Mouse (Mus musculus): ENCODE measurements around the gene Clint1. TPM values are rescaled to one million over a fixed set of nuclear protein-coding genes. Genes with fewer than 3 reads are reported as not detected.
A peak's percentile ranks its signal among the peaks of the same experiment; 100 is the strongest.

Gene Clint1
- polyA plus RNA-seq, 1 experiment from 2014 or later: 100 TPM

GRCm38 (mm10) chr11:45817996-45818395 is 33.9 kb upstream of the Clint1 start:
- 32% methylated on average over 3 of the region's 3 CpGs for WGBS

GRCm38 (mm10) chr11:45820930-45821329 is 30.9 kb upstream of the Clint1 start:
- H3K27me3 ChIP-seq: no peaks in the 10 kb centered on the region
- H3K4me3 ChIP-seq: no peak overlapping the region
- WGBS: 94% methylated on average over 6 of the region's 6 CpGs
- no peak overlapping the region for H3K4me2 ChIP-seq (replicated peaks)
- H3K27ac ChIP-seq: no peak overlapping the region
- no peaks in the 10 kb centered on the region for H3K9me3 ChIP-seq
- no peak overlapping the region for H3K9ac ChIP-seq
- H3K36me3 ChIP-seq: no peaks in the 10 kb centered on the region
- no peak for ATAC-seq (ENCODE audit: insufficient number of reproducible peaks, insufficient read depth, low FRiP score, low TSS enrichment)
- no peaks in the 10 kb centered on the region for H3K4me1 ChIP-seq

More at GRCm38 (mm10) chr11:45817996-45818395, 33.9 kb upstream of the Clint1 start:
- Histone ChIP-seq H3K4me2 (replicated peaks) (no peak overlapping the region), H3K4me1 (no peaks in the 10 kb centered on the region; the same call in 1 of the 2 replicates), H3K4me3 (no peak overlapping the region), H3K9ac (no peak overlapping the region), H3K27ac (no peak overlapping the region), H3K27me3 (no peaks in the 10 kb centered on the region), H3K36me3 (no peaks in the 10 kb centered on the region), H3K9me3 (no peaks in the 10 kb centered on the region)
- ATAC-seq (ENCODE audit: insufficient number of reproducible peaks, insufficient read depth, low FRiP score, low TSS enrichment): no peak

- no peak for ATAC-seq (ENCODE audit: insufficient number of reproducible peaks, insufficient read depth, low FRiP score, low TSS enrichment)
- Histone ChIP-seq H3K9me3 (no peaks in the 10 kb centered on the region), H3K4me3 (no peak overlapping the region)
Observed at GRCm38 (mm10) chr11:45830112-45830511, 21.7 kb upstream of the Clint1 start.

GRCm38 (mm10) chr11:45830743-45831310 is 21.0 kb upstream of the Clint1 start:
- 0 out of 2 replicates have a peak, but pooled peaks have one; percentile 15 for ATAC-seq (ENCODE audit: insufficient number of reproducible peaks, insufficient read depth, low FRiP score, low TSS enrichment)
- H3K36me3 ChIP-seq: no peaks in the 10 kb centered on the region
- 58% methylated on average over 9 of the region's 9 CpGs for WGBS
- H3K27ac ChIP-seq: peak overlapping the region; percentile 30; the same call in 1 of the 2 replicates
- H3K9ac ChIP-seq: no peak overlapping the region
- no peaks in the 10 kb centered on the region for H3K9me3 ChIP-seq
- no peak overlapping the region for H3K4me3 ChIP-seq
- no peak overlapping the region for H3K4me2 ChIP-seq (replicated peaks)
- peaks cover 9% of the 10 kb centered on the region for H3K4me1 ChIP-seq
- no peaks in the 10 kb centered on the region for H3K27me3 ChIP-seq

More at GRCm38 (mm10) chr11:45830112-45830511, 21.7 kb upstream of the Clint1 start:
- no peak overlapping the region for H3K27ac ChIP-seq
- H3K36me3 ChIP-seq: no peaks in the 10 kb centered on the region
- peaks cover 6% of the 10 kb centered on the region; the same call in 1 of the 2 replicates for H3K4me1 ChIP-seq
- no peaks in the 10 kb centered on the region for H3K27me3 ChIP-seq
- H3K4me2 ChIP-seq (replicated peaks): no peak overlapping the region
- H3K9ac ChIP-seq: no peak overlapping the region

GRCm38 (mm10) chr11:45831476-45832143 is 20.2 kb upstream of the Clint1 start:
- Histone ChIP-seq H3K27me3 (no peaks in the 10 kb centered on the region), H3K4me3 (no peak overlapping the region), H3K4me1 (peaks cover 16% of the 10 kb centered on the region), H3K9me3 (no peaks in the 10 kb centered on the region), H3K9ac (no peak overlapping the region), H3K36me3 (no peaks in the 10 kb centered on the region), H3K4me2 (replicated peaks) (no peak overlapping the region), H3K27ac (0 out of 2 replicates have a peak overlapping the region, but pooled peaks have one; percentile 30)
- ATAC-seq (ENCODE audit: insufficient number of reproducible peaks, insufficient read depth, low FRiP score, low TSS enrichment): no peak
- 84% methylated on average over 15 of the region's 15 CpGs for WGBS

GRCm38 (mm10) chr11:45835625-45836255 is 16.1 kb upstream of the Clint1 start:
- Histone ChIP-seq H3K27me3 (no peaks in the 10 kb centered on the region), H3K4me1 (peaks cover 14% of the 10 kb centered on the region), H3K4me3 (no peak overlapping the region), H3K9me3 (no peaks in the 10 kb centered on the region), H3K36me3 (no peaks in the 10 kb centered on the region), H3K4me2 (replicated peaks) (no peak overlapping the region), H3K27ac (no peak overlapping the region), H3K9ac (no peak overlapping the region)
- no peak for ATAC-seq (ENCODE audit: insufficient number of reproducible peaks, insufficient read depth, low FRiP score, low TSS enrichment)
- 12% methylated on average over 4 of the region's 4 CpGs for WGBS

GRCm38 (mm10) chr11:45837257-45837817 is 14.5 kb upstream of the Clint1 start:
- Histone ChIP-seq H3K36me3 (no peaks in the 10 kb centered on the region), H3K4me1 (peaks cover 10% of the 10 kb centered on the region), H3K4me2 (replicated peaks) (no peak overlapping the region), H3K27me3 (no peaks in the 10 kb centered on the region), H3K9me3 (no peaks in the 10 kb centered on the region), H3K4me3 (no peak overlapping the region), H3K27ac (no peak overlapping the region), H3K9ac (no peak overlapping the region)
- 82% methylated on average over 5 of the region's 5 CpGs for WGBS
- ATAC-seq (ENCODE audit: insufficient number of reproducible peaks, insufficient read depth, low FRiP score, low TSS enrichment): no peak

- ATAC-seq (ENCODE audit: insufficient number of reproducible peaks, insufficient read depth, low FRiP score, low TSS enrichment): no peak
- Histone ChIP-seq H3K4me1 (peaks cover 10% of the 10 kb centered on the region), H3K27ac (no peak overlapping the region), H3K9me3 (no peaks in the 10 kb centered on the region), H3K4me2 (replicated peaks) (no peak overlapping the region), H3K4me3 (no peak overlapping the region), H3K36me3 (no peaks in the 10 kb centered on the region), H3K27me3 (no peaks in the 10 kb centered on the region), H3K9ac (no peak overlapping the region)
- WGBS: 70% methylated on average over 3 of the region's 3 CpGs
Observed at GRCm38 (mm10) chr11:45838450-45838849, 13.4 kb upstream of the Clint1 start.

GRCm38 (mm10) chr11:45840332-45840731 is 11.5 kb upstream of the Clint1 start:
- H3K27ac ChIP-seq: no peak overlapping the region
- no peaks in the 10 kb centered on the region for H3K9me3 ChIP-seq
- H3K4me2 ChIP-seq (replicated peaks): no peak overlapping the region
- H3K27me3 ChIP-seq: no peaks in the 10 kb centered on the region
- H3K4me3 ChIP-seq: no peak overlapping the region
- H3K36me3 ChIP-seq: no peaks in the 10 kb centered on the region
- ATAC-seq (ENCODE audit: insufficient number of reproducible peaks, insufficient read depth, low FRiP score, low TSS enrichment): no peak
- H3K9ac ChIP-seq: no peak overlapping the region
- peaks cover 10% of the 10 kb centered on the region for H3K4me1 ChIP-seq
- 82% methylated on average over 3 of the region's 3 CpGs for WGBS

- H3K9ac ChIP-seq: no peak overlapping the region
- no peak overlapping the region for H3K4me2 ChIP-seq (replicated peaks)
- H3K4me3 ChIP-seq: no peak overlapping the region
- no peak for ATAC-seq (ENCODE audit: insufficient number of reproducible peaks, insufficient read depth, low FRiP score, low TSS enrichment)
- no peaks in the 10 kb centered on the region for H3K27me3 ChIP-seq
- no peaks in the 10 kb centered on the region for H3K36me3 ChIP-seq
- no peak overlapping the region for H3K27ac ChIP-seq
- 28% methylated on average over 3 of the region's 3 CpGs for WGBS
- H3K9me3 ChIP-seq: no peaks in the 10 kb centered on the region
- no peaks in the 10 kb centered on the region for H3K4me1 ChIP-seq
Observed at GRCm38 (mm10) chr11:45846008-45846407, 5.8 kb upstream of the Clint1 start.

- 53% methylated on average over 7 of the region's 7 CpGs for WGBS
- Histone ChIP-seq H3K4me1 (no peaks in the 10 kb centered on the region), H3K9me3 (no peaks in the 10 kb centered on the region), H3K9ac (no peak overlapping the region), H3K27me3 (no peaks in the 10 kb centered on the region), H3K4me2 (replicated peaks) (no peak overlapping the region), H3K36me3 (no peaks in the 10 kb centered on the region), H3K4me3 (no peak overlapping the region), H3K27ac (no peak overlapping the region)
- no peak for ATAC-seq (ENCODE audit: insufficient number of reproducible peaks, insufficient read depth, low FRiP score, low TSS enrichment)
Observed at GRCm38 (mm10) chr11:45847548-45847947, 4.3 kb upstream of the Clint1 start.

GRCm38 (mm10) chr11:45848253-45848652 is 3.6 kb upstream of the Clint1 start:
- H3K27ac ChIP-seq: no peak overlapping the region
- no peak overlapping the region for H3K9ac ChIP-seq
- no peak for ATAC-seq (ENCODE audit: insufficient number of reproducible peaks, insufficient read depth, low FRiP score, low TSS enrichment)
- H3K9me3 ChIP-seq: no peaks in the 10 kb centered on the region
- H3K4me3 ChIP-seq: no peak overlapping the region
- H3K4me1 ChIP-seq: peaks cover 5% of the 10 kb centered on the region; the same call in 1 of the 2 replicates
- WGBS: 80% methylated on average over 12 of the region's 12 CpGs
- no peaks in the 10 kb centered on the region for H3K36me3 ChIP-seq
- H3K4me2 ChIP-seq (replicated peaks): no peak overlapping the region
- no peaks in the 10 kb centered on the region for H3K27me3 ChIP-seq

All from embryonic facial prominence, embryonic 12.5 days (tissue).